Mouse (Mus musculus) ovary, adult 10 weeks (tissue): ENCODE data around the gene Rock2. TPM values are rescaled to one million over a fixed set of nuclear protein-coding genes. Genes with fewer than 3 reads are reported as not detected.

Experiments
- polyA plus RNA-seq: library from polyadenylated mRNA; stranded (reverse); fragments of 350-450 nt; fragmentation: Illumina TruSeq; extraction: RNeasy Lipid Tissue Mini Kit (QIAGEN cat#74804); gene quantifications from one replicate; pipeline ENCODE4 v1.2.3, GENCODE M21; 2014

Gene Rock2
- 215 TPM for polyA plus RNA-seq

DNA sequence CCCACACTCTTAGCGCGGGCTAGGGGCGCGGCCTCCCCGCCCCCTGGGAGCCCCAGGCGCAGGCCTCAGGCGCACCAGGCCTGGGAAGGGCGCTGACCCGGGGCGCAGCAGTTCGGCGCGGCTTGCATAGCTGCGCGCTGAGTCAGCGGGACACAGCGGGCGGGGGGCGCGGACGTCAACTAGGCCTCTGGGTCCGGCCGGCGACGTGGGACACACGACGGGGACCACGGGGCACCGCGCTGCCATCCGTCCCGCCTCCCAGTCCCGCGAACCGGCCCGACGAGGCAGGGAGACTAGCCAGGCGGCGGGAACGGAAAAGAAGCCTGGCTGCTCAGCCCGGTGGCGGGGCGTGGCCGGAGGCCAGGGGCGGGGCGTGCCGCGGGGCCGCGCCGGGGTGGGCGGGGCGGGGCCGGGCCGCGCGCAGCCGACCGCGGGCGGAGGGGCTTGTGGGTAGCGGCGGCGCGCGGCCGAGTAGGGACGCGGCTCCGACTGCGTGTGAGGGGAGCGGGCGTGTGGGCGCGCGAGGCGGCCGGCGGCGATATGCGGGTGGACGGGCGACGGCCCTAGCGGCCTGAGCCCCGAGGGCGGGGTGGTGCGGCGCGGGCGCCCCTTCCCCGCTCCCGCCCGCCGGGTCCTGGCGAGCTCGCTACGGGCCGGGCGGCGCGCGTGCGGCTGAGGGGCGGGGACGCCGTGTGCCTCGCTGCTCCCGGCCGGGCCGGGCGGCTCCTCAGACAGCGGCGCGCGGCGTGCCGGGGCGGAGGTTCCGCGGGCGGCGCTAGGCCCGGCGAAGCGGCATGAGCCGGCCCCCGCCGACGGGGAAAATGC is at the start of gene Rock2:
TSS of gene Rock2 (plus strand) at position 500 of the 825 bp plus-strand sequence.

DNA sequence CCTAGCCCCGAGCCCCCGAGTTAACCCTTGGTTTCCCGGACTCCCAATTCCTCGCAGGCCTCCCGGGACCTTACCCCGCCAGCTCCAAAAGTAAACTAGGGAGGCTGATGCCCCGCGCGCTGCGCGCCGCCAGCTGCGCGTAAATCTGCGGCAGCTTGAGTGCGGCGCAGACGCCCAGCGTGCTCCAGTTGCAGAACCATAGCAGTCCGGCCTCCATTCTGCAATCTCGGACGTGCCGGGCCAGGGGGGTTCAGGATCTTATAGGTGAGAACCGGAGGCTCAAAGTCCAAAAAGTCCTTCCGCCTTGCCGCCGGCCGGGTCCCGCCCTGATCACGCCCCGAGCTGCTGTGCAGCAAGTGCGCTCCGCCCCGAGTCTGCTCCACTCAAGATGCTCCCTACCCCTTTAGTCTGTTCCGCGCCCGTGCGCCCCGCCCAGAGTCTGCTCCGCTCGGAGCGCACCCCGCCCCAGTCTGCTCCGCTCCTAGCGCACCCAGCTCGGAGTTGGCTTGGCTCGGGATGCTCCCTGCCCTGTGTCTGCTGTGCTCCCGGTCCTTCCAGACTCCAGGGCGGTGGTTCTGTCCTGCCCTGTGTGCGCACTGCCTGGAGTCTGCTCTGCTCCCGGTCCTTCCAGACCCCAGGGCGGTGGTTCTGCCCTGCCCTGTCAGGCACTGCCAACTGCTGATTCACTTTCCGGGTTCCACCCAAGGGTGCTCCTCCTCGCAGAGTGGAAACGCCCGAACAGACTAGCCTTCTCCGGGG is 105.2 kb downstream of the Rock2 start, which contains the start of gene Pqlc3:
TSS of gene Pqlc3 (minus strand) at position 670 of the 759 bp plus-strand sequence.

DNA sequence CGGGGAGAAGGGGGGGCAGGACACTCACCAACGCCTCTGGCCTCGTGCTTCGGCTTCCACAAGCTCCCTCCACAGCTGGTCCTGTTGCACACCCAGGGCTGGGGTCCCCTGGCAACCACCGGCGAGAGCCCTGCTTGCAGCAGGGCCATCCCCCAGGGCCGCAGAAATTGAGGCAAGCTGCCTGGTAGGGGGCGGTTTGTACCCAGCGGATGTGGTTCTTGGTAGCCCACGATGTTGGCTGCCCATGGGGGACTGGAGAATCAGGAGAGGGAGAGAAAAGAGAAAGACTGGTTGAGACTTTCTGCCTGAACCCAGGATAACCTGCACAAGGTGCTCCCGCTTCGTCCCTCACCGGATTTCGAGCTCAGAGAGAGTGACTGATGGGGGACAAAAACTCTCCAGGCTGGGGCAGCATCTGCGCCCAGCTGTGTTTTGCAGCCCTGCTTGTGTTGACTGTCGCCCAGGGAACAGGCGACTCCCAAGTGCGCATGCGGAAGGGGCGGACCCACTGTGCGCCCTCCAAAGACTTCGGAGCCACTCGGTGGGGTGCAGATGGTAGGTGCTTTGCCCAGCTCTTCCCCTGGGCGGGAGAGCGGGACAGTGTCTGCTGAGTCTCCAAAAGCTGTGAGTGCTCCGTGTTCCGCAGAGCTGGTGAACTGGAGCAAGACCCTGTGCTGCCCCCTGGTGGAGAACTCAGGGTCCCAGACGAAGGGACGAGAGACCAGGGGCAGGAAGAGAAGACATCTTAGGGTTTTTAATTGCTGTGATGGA is 116.6 kb downstream of the Rock2 start, which contains the start of gene 2410004P03Rik:
TSS of gene 2410004P03Rik (minus strand) at position 628 of the 771 bp plus-strand sequence.

Other genes with a start within 250 kb of the Rock2 start
- gene Ntsr2, start 241.5 kb upstream of the Rock2 start, polyA plus RNA-seq: not detected
- gene Greb1, start 94.0 kb upstream of the Rock2 start, polyA plus RNA-seq: 113 TPM
- 59.5 TPM for gene E2f6, start 83.9 kb upstream of the Rock2 start, polyA plus RNA-seq
- 23.6 TPM for gene Pqlc3, start 105.5 kb downstream of the Rock2 start, polyA plus RNA-seq
- gene 2410004P03Rik, start 116.8 kb downstream of the Rock2 start, polyA plus RNA-seq: 1.7 TPM